Mouse (Mus musculus): ENCODE results near the gene Cyp2j8.
A peak's percentile ranks its signal among the peaks of the same experiment; 100 is the strongest.
"Not testable (repeated sequence)": the region's sequence is repeated elsewhere in the genome, so short reads cannot be mapped to it uniquely, and the experiment has no call there.

Gene Cyp2j8

GRCm38 (mm10) chr4:96507286-96507685 lies at the start of gene Cyp2j8:
TSS of gene Cyp2j8 (minus strand) at chr4:96507386.
- DNase-seq (ENCODE audit: low read depth, low spot score): no peak

- peak; percentile 65 for DNase-seq (ENCODE audit: low read depth, low spot score)
These were observed 46.1 kb upstream of the Cyp2j8 start, which contains the start of gene Cyp2j6 for GRCm38 (mm10) chr4:96553133-96553819. TSS of gene Cyp2j6 (minus strand) at chr4:96553661.

DNA sequence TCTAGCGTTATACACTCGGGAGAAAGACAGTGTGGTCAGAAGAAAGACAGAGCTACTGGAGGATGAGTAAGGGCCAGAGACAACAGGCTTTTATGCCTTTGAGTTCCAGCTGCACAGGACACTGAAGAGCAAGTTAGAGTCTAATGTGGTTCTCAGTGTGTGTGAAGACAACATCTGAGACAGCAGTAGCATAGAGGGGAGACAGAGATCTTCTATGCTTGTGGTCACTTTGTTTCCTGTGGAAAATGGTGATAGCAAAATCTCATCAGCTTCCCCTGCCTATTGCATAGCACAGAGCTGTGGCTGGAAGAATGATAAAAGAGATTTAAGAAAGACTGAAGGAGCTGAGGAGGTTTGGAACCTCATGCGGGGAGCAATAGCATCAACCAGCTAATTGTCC lies 44.4 kb upstream of the Cyp2j8 start:
- no peak for DNase-seq (ENCODE audit: low read depth, low spot score)

DNA sequence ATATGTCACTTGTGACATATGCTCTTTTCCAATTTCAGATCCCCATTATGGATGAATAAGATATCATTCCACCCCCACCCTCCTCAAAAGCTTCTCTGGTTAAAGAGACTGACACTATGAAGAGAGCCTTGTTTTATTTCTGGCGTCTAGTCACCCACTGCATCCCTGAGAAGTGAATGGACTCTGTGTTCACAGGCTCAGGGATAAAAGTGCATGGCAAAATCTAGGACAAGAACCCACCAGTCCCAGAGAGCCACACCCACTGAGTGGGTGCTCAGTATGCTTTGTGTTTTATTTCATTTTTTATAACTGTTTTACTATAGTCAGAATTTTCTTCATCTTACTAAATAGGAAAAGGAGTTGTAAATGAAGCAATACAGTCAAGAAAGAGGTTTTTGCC lies 38.8 kb upstream of the Cyp2j8 start:
- no peak for DNase-seq (ENCODE audit: low read depth, low spot score)

DNA sequence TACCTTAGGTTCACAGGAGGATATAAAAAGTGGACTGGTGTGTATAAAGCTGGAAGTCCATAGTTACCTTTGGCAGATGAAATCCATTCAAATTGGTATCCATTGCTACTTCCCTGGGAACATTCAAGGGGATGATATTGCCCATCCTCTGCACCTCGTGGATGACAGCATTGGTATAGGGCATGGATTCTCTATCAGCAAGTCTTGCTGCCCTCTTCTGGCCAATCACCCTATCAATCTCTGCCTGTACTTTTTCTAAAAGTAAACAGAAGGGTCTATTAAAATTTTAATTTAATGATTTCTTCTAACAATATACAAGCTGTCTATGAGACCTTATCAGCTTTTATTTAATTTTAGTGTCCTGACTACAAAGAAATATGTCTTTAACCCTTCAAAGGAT lies 18.6 kb upstream of the Cyp2j8 start:
- DNase-seq (ENCODE audit: low read depth, low spot score): no peak

GRCm38 (mm10) chr4:96522256-96522655 lies 15.1 kb upstream of the Cyp2j8 start:
- DNase-seq (ENCODE audit: low read depth, low spot score): no peak

GRCm38 (mm10) chr4:96510083-96510482 lies 2.9 kb upstream of the Cyp2j8 start:
- no peak for DNase-seq (ENCODE audit: low read depth, low spot score)

- not testable (repeated sequence) for DNase-seq (ENCODE audit: low read depth, low spot score)
These were observed 43.7 kb downstream of the Cyp2j8 start for GRCm38 (mm10) chr4:96463311-96464060.
